Mouse (Mus musculus) hindbrain, embryonic 15.5 days (tissue): ENCODE data around the gene Egln3. TPM values are rescaled to one million over a fixed set of nuclear protein-coding genes. Genes with fewer than 3 reads are reported as not detected.
A peak's percentile ranks its signal among the peaks of the same experiment; 100 is the strongest.

Experiments
- ATAC-seq: fragments of 200-750 bp; cut with Nextera tagmentation; 2 replicates; pipeline ENCODE4 v1.8.0; 2017; ENCODE audit warnings: low read depth, moderate number of reproducible peaks, moderate TSS enrichment; ENCODE audit not compliant: low FRiP score
- H3K27ac ChIP-seq: fragments of 300-500 bp; sonication (generic); replicated peaks from 2 replicates; pipeline ENCODE4 v1.5.1; 2015; ENCODE audit warnings: mild to moderate bottlenecking, inconsistent platforms
- H3K27me3 ChIP-seq: fragments of 300-500 bp; sonication (generic); 2 replicates; pipeline ENCODE4 v1.6.1; 2015; ENCODE audit warnings: control low read depth, inconsistent platforms
- H3K36me3 ChIP-seq: fragments of 300-500 bp; sonication (generic); 2 replicates; pipeline ENCODE4 v1.6.1; 2015; ENCODE audit warnings: control low read depth, inconsistent platforms
- H3K4me1 ChIP-seq: fragments of 300-500 bp; sonication (generic); replicated peaks from 2 replicates; pipeline ENCODE4 v1.6.1; 2015; ENCODE audit warnings: control low read depth, inconsistent platforms
- H3K4me2 ChIP-seq: fragments of 300-500 bp; sonication (generic); 2 replicates; pipeline ENCODE4 v1.6.1; 2015; ENCODE audit warnings: moderate library complexity, mild to moderate bottlenecking, inconsistent platforms
- H3K4me3 ChIP-seq: fragments of 300-500 bp; sonication (generic); 2 replicates; pipeline ENCODE4 v1.5.1; 2015; ENCODE audit warnings: mild to moderate bottlenecking, inconsistent platforms
- H3K9ac ChIP-seq: fragments of 300-500 bp; sonication (generic); 2 replicates; pipeline ENCODE4 v1.6.1; 2015; ENCODE audit warnings: inconsistent platforms
- H3K9me3 ChIP-seq: fragments of 300-500 bp; sonication (generic); 2 replicates; pipeline ENCODE4 v1.6.1; 2016; ENCODE audit warnings: control low read depth, inconsistent platforms
- WGBS: fragments of 180-500 bp; shearing (Covaris S2); methylation state at CpG from one replicate; pipeline ENCODE4 v1.1.7; 2015; 5-methylcytosine and 5-hydroxymethylcytosine counted together
- polyA plus RNA-seq: library from polyadenylated mRNA; unstranded; fragments of >200 nt; fragmentation: Nextera tagmentation; extraction: Ambion mirVana; gene quantifications from 2 replicates; pipeline ENCODE4 v1.2.1, GENCODE M21; 2015

Gene Egln3
- polyA plus RNA-seq, 1 experiment from 2014 or later = 7.4 TPM

- Histone ChIP-seq H3K27ac (no peak overlapping the region), H3K9me3 (no peaks in the 10 kb centered on the region), H3K9ac (no peak overlapping the region), H3K27me3 (no peaks in the 10 kb centered on the region), H3K4me2 (no peak overlapping the region), H3K36me3 (no peaks in the 10 kb centered on the region), H3K4me1 (no peaks in the 10 kb centered on the region), H3K4me3 (no peak overlapping the region)
- ATAC-seq = no peak
- WGBS = 75% methylated on average over 12 of the region's 12 CpGs
Observed at GRCm38 (mm10) chr12:54222036-54222760, 18.5 kb upstream of the Egln3 start.

DNA sequence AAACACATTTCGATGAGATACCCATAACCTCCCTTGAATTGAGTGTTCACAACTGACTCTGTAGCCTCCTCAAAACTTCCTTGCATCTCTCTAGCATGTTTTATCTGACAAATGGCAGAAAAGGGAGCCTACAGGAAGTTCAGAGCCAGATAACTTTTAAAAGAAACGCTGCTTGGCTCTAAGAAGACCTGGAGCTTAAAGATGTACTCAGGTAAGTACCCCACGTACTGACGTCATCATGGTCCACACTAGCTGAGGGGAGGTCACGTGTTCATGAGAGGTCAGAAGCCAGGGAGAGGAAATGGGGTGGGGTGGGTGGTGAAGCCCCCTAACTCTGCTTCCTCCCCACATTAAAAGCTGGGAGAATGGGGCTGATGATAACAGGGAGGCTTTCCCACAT lies 13.0 kb upstream of the Egln3 start:
- H3K4me3 ChIP-seq = no peak overlapping the region
- 90% methylated on average over 5 of the region's 5 CpGs for WGBS
- H3K9me3 ChIP-seq = no peaks in the 10 kb centered on the region
- H3K27me3 ChIP-seq = no peaks in the 10 kb centered on the region
- H3K4me1 ChIP-seq = no peaks in the 10 kb centered on the region
- no peak overlapping the region for H3K4me2 ChIP-seq
- no peak overlapping the region for H3K9ac ChIP-seq
- ATAC-seq = no peak
- H3K36me3 ChIP-seq = no peaks in the 10 kb centered on the region
- H3K27ac ChIP-seq = no peak overlapping the region

DNA sequence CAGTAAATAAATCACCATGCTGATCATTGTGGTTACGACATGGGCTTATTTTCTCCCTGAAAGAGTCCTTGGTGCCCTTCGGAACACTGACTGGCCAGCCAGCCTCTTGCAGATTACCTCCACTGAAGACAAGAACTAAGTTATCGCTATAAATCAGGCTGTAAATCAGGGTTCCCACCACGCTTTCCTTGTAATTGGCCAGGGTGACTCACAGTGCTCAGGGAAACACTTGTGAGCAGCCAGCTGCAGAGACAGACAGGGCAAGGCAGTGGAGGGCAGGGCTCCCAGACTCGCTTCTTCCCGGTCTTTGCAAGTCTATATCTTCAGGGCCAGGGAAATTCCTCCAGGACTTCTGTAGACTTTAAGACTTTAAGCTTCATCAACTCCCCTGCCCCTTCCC lies 10.8 kb upstream of the Egln3 start:
- no peak overlapping the region for H3K4me3 ChIP-seq
- ATAC-seq = no peak
- no peak overlapping the region for H3K27ac ChIP-seq
- H3K4me2 ChIP-seq = no peak overlapping the region
- H3K4me1 ChIP-seq = no peaks in the 10 kb centered on the region
- H3K9me3 ChIP-seq = no peaks in the 10 kb centered on the region
- 72% methylated on average over 6 of the region's 6 CpGs for WGBS
- H3K27me3 ChIP-seq = no peaks in the 10 kb centered on the region
- H3K36me3 ChIP-seq = no peaks in the 10 kb centered on the region
- no peak overlapping the region for H3K9ac ChIP-seq

GRCm38 (mm10) chr12:54213871-54214270 lies 10.2 kb upstream of the Egln3 start:
- Histone ChIP-seq H3K4me1 (no peaks in the 10 kb centered on the region), H3K27ac (no peak overlapping the region), H3K9me3 (no peaks in the 10 kb centered on the region), H3K36me3 (no peaks in the 10 kb centered on the region), H3K9ac (no peak overlapping the region), H3K4me2 (no peak overlapping the region), H3K27me3 (no peaks in the 10 kb centered on the region), H3K4me3 (no peak overlapping the region)
- WGBS = 86% methylated on average over 4 of the region's 4 CpGs
- no peak for ATAC-seq

GRCm38 (mm10) chr12:54213230-54213629 lies 9.6 kb upstream of the Egln3 start:
- Histone ChIP-seq H3K4me2 (no peak overlapping the region), H3K36me3 (no peaks in the 10 kb centered on the region), H3K9me3 (no peaks in the 10 kb centered on the region), H3K27ac (no peak overlapping the region), H3K9ac (no peak overlapping the region), H3K27me3 (no peaks in the 10 kb centered on the region), H3K4me3 (no peak overlapping the region), H3K4me1 (no peaks in the 10 kb centered on the region)
- no peak for ATAC-seq
- 67% methylated on average over 5 of the region's 5 CpGs for WGBS

GRCm38 (mm10) chr12:54209182-54209563 lies 5.5 kb upstream of the Egln3 start:
- Histone ChIP-seq H3K4me2 (no peak overlapping the region), H3K27ac (no peak overlapping the region), H3K9ac (no peak overlapping the region), H3K9me3 (no peaks in the 10 kb centered on the region), H3K4me1 (no peaks in the 10 kb centered on the region), H3K36me3 (no peaks in the 10 kb centered on the region), H3K4me3 (no peak overlapping the region), H3K27me3 (peaks cover 12% of the 10 kb centered on the region; the same call in 1 of the 2 replicates)
- no peak for ATAC-seq
- WGBS = 63% methylated on average over 6 of the region's 6 CpGs

DNA sequence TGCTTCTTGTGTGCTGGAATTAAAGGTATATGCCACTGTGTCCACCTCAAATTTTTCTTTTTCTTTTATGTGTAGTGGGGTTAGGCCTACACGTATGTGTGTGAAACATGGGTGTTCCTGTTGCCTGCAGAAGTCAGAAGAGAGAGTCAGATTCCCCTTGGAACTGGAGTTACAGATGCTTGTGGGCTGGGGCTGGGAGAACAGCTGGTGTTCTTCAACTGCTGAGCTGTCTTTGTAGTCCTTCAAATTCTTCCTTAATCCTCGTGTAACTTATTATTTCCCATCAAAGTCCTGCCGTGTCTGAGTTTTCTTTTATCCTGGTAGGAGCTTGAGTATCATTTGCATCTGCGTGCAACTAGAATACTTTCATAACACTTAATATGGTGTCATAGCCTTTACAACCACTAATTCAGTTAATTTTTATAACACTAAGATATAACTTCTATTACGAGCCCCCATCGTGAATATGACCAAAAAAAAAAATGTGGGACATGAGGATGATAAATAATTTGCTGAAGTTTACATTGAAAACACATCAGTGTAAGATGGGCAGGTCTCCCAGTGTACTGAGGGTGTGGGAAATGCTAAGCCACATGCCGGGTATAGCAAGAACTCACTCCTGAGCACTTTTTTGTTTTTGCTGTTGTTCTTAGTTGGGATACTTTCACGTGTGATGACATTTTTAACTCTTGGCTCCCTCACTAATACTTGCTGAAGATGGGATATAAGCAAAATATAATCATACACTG lies 4.9 kb upstream of the Egln3 start:
- peaks cover 5% of the 10 kb centered on the region; the same call in 1 of the 2 replicates for H3K4me1 ChIP-seq
- no peak for ATAC-seq
- 71% methylated on average over 8 of the region's 8 CpGs for WGBS
- H3K9ac ChIP-seq = no peak overlapping the region
- H3K27me3 ChIP-seq = peaks cover 12% of the 10 kb centered on the region; the same call in 1 of the 2 replicates
- no peaks in the 10 kb centered on the region for H3K9me3 ChIP-seq
- H3K4me2 ChIP-seq = no peak overlapping the region
- H3K36me3 ChIP-seq = no peaks in the 10 kb centered on the region
- no peak overlapping the region for H3K27ac ChIP-seq
- no peak overlapping the region for H3K4me3 ChIP-seq

GRCm38 (mm10) chr12:54205731-54206130 lies 2.1 kb upstream of the Egln3 start:
- no peak for ATAC-seq
- WGBS = 85% methylated on average over 4 of the region's 4 CpGs

GRCm38 (mm10) chr12:54205195-54205594 lies 1.5 kb upstream of the Egln3 start:
- no peaks in the 10 kb centered on the region for H3K36me3 ChIP-seq
- H3K4me3 ChIP-seq = no peak overlapping the region
- peaks cover 15% of the 10 kb centered on the region for H3K4me1 ChIP-seq
- no peak overlapping the region for H3K4me2 ChIP-seq
- no peak overlapping the region for H3K9ac ChIP-seq
- 0% methylated on average over 1 of the region's 1 CpGs for WGBS
- no peaks in the 10 kb centered on the region for H3K9me3 ChIP-seq
- ATAC-seq = no peak
- peaks cover 12% of the 10 kb centered on the region; the same call in 1 of the 2 replicates for H3K27me3 ChIP-seq
- no peak overlapping the region for H3K27ac ChIP-seq

More at GRCm38 (mm10) chr12:54205731-54206130, 2.1 kb upstream of the Egln3 start:
- H3K4me1 ChIP-seq = peaks cover 15% of the 10 kb centered on the region
- H3K27ac ChIP-seq = no peak overlapping the region
- H3K27me3 ChIP-seq = peaks cover 12% of the 10 kb centered on the region; the same call in 1 of the 2 replicates
- H3K36me3 ChIP-seq = no peaks in the 10 kb centered on the region
- H3K4me2 ChIP-seq = no peak overlapping the region
- no peak overlapping the region for H3K9ac ChIP-seq
- H3K4me3 ChIP-seq = no peak overlapping the region
- H3K9me3 ChIP-seq = no peaks in the 10 kb centered on the region

DNA sequence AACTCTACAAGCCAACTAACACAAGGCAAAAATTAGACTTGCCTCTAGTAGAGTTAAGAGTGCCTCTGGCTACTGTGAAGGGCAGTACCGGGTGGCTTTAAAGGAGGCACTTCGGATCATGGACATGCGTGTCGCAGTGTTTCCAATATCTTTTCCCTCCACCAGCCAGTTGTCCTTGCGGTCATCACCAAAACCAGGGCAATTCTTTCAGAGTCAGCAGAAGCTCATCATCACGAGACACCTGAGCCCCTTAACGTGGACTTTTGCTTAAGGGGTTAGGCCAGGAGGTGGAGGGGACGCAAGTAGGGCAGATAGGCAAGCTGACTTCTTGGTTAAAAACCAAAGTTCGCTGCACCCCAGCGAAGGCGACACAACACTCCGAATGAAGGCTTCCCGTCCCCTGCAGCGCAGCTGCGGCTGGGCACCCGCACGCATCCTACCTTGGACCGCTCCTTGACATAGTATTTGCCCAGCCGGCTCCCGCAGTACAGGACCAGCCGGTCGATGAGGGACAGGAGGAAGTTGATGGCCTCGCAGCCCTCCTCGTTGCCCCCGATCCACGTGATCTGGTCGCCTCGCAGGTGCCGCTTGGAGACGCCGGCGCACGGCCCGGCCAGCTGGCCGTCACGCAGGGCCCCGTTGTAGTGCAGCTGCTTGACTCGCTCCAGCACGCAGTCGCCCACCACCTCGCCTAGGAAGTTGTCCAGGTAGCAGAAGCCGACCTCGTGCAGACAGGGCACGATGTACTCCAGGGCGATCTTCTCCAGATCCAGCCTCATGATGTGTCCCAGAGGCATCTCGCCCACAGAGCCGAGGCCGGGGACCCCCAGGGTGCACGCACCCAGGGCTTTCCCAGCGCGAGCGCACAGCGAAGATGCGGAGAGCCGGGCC lies 650 bp downstream of the Egln3 start:
- peaks cover 16% of the 10 kb centered on the region for H3K4me1 ChIP-seq
- peak; percentile 68 for ATAC-seq
- 2% methylated on average over 55 of the region's 55 CpGs for WGBS
- H3K36me3 ChIP-seq = no peaks in the 10 kb centered on the region
- H3K4me2 ChIP-seq = peak overlapping the region; percentile 99
- peak overlapping the region; percentile 59 for H3K9ac ChIP-seq
- H3K4me3 ChIP-seq = peak overlapping the region; percentile 53
- peak overlapping the region; percentile 58 for H3K27ac ChIP-seq
- peaks cover 12% of the 10 kb centered on the region; the same call in 1 of the 2 replicates for H3K27me3 ChIP-seq
- H3K9me3 ChIP-seq = no peaks in the 10 kb centered on the region

- Histone ChIP-seq H3K4me2 (peak overlapping the region; percentile 99), H3K27ac (no peak overlapping the region), H3K4me3 (peak overlapping the region; percentile 53), H3K36me3 (no peaks in the 10 kb centered on the region), H3K9ac (no peak overlapping the region), H3K27me3 (peaks cover 12% of the 10 kb centered on the region; the same call in 1 of the 2 replicates), H3K9me3 (no peaks in the 10 kb centered on the region), H3K4me1 (peaks cover 23% of the 10 kb centered on the region)
- WGBS = 44% methylated on average over 6 of the region's 6 CpGs
- no peak for ATAC-seq
Observed at GRCm38 (mm10) chr12:54202276-54202675, 1.4 kb downstream of the Egln3 start.
